Mouse (Mus musculus) embryonic facial prominence, embryonic 11.5 days (tissue): ENCODE measurements around the gene Mog. TPM values are rescaled to one million over a fixed set of nuclear protein-coding genes. Genes with fewer than 3 reads are reported as not detected.

Experiments
- ATAC-seq: fragments of 200-750 bp; cut with Nextera tagmentation; replicated peaks from 2 replicates; pipeline ENCODE4 v1.8.0; 2017; ENCODE audit warnings: low read depth; ENCODE audit not compliant: insufficient number of reproducible peaks, low FRiP score, low TSS enrichment
- DNase-seq: peaks from one replicate; pipeline ENCODE4 v3.0.0-alpha.2; 2015; ENCODE audit warnings: low spot score
- H3K27ac ChIP-seq: fragments of 300-500 bp; sonication (generic); replicated peaks from 2 replicates; pipeline ENCODE4 v1.5.1; 2014; ENCODE audit warnings: mild to moderate bottlenecking, low read depth, low read length, control low read depth
- H3K27me3 ChIP-seq: fragments of 300-500 bp; sonication (generic); 2 replicates; pipeline ENCODE4 v1.6.1; 2014; ENCODE audit warnings: mild to moderate bottlenecking, low read length, moderate library complexity, mixed read lengths; ENCODE audit not compliant: control insufficient read depth, insufficient read depth
- H3K36me3 ChIP-seq: fragments of 300-500 bp; sonication (generic); replicated peaks from 2 replicates; pipeline ENCODE4 v1.6.1; 2014; ENCODE audit warnings: low read depth, mild to moderate bottlenecking, low read length, moderate library complexity, mixed read lengths; ENCODE audit not compliant: control insufficient read depth, insufficient read depth
- H3K4me1 ChIP-seq: fragments of 300-500 bp; sonication (generic); 2 replicates; pipeline ENCODE4 v1.6.1; 2014; ENCODE audit warnings: low read length, mixed read lengths; ENCODE audit not compliant: control insufficient read depth, insufficient read depth
- H3K4me2 ChIP-seq: fragments of 300-500 bp; sonication (generic); 2 replicates; pipeline ENCODE4 v1.6.1; 2014; ENCODE audit warnings: low read depth, mild to moderate bottlenecking, control low read depth, low read length, moderate library complexity
- H3K4me3 ChIP-seq: fragments of 300-500 bp; sonication (generic); 2 replicates; pipeline ENCODE4 v1.5.1; 2014; ENCODE audit warnings: low read depth, low read length, control low read depth
- H3K9ac ChIP-seq: fragments of 300-500 bp; sonication (generic); replicated peaks from 2 replicates; pipeline ENCODE4 v1.6.1; 2014; ENCODE audit warnings: mild to moderate bottlenecking, control low read depth, low read length
- H3K9me3 ChIP-seq: fragments of 300-500 bp; sonication (generic); replicated peaks from 2 replicates; pipeline ENCODE4 v1.6.1; 2016; ENCODE audit warnings: mild to moderate bottlenecking, low read length, inconsistent platforms, mixed read lengths; ENCODE audit not compliant: control insufficient read depth
- WGBS: fragments of 180-500 bp; shearing (Covaris S2); extraction: QIAGEN DNeasy Blood & Tissue Kit; methylation state at CpG from one replicate; pipeline ENCODE4 v1.1.7; 2014; 5-methylcytosine and 5-hydroxymethylcytosine counted together
- polyA plus RNA-seq: library from polyadenylated mRNA; unstranded; fragments of >200 nt; fragmentation: Nextera tagmentation; extraction: Ambion mirVana; gene quantifications from 2 replicates; pipeline ENCODE4 v1.2.1, GENCODE M21; 2014

Mog gene
- 0.20 TPM in 1 of 2 replicates, not detected in the other for polyA plus RNA-seq

- ATAC-seq (no peak), DNase-seq (no peak)
- Histone ChIP-seq H3K4me3 (no peak within 1 kb of the TSS), H3K27ac (no peak within 1 kb of the TSS), H3K4me1 (no peaks in the 10 kb centered on the region), H3K36me3 (no peaks in the 10 kb centered on the region), H3K27me3 (no peaks in the 10 kb centered on the region), H3K9ac (no peak within 1 kb of the TSS), H3K9me3 (no peaks in the 10 kb centered on the region), H3K4me2 (no peak within 1 kb of the TSS)
- WGBS: 72% methylated on average over 9 of the region's 9 CpGs
Measured at GRCm38 (mm10) chr17:37022628-37023576, at the start of gene Mog. Gene Mog (minus strand): TSS chr17:37023398.

- 66% methylated on average over 11 of the region's 11 CpGs for WGBS
- Histone ChIP-seq H3K27ac (no peak overlapping the region), H3K9me3 (no peaks in the 10 kb centered on the region), H3K4me1 (no peaks in the 10 kb centered on the region), H3K4me3 (no peak overlapping the region), H3K36me3 (peaks cover 6% of the 10 kb centered on the region), H3K27me3 (no peaks in the 10 kb centered on the region), H3K9ac (no peak overlapping the region), H3K4me2 (no peak overlapping the region)
- ATAC-seq (no peak), DNase-seq (no peak)
Measured at GRCm38 (mm10) chr17:37072730-37073276, 49.6 kb upstream of the Mog start.

GRCm38 (mm10) chr17:37072080-37072729 is 49.0 kb upstream of the Mog start:
- Histone ChIP-seq H3K4me3 (no peak overlapping the region), H3K4me2 (no peak overlapping the region), H3K4me1 (no peaks in the 10 kb centered on the region), H3K36me3 (peaks cover 6% of the 10 kb centered on the region), H3K9ac (no peak overlapping the region), H3K27ac (no peak overlapping the region), H3K9me3 (no peaks in the 10 kb centered on the region), H3K27me3 (no peaks in the 10 kb centered on the region)
- DNase-seq (no peak), ATAC-seq (no peak)
- WGBS: 78% methylated on average over 12 of the region's 12 CpGs

- no peaks in the 10 kb centered on the region for H3K4me1 ChIP-seq
- H3K4me2 ChIP-seq: no peak overlapping the region
- peaks cover 6% of the 10 kb centered on the region for H3K36me3 ChIP-seq
- H3K9ac ChIP-seq: no peak overlapping the region
- H3K9me3 ChIP-seq: no peaks in the 10 kb centered on the region
- no peak overlapping the region for H3K4me3 ChIP-seq
- DNase-seq: no peak
- no peaks in the 10 kb centered on the region for H3K27me3 ChIP-seq
- no peak overlapping the region for H3K27ac ChIP-seq
- 91% methylated on average over 8 of the region's 8 CpGs for WGBS
- no peak for ATAC-seq
Measured at GRCm38 (mm10) chr17:37070121-37070520, 46.9 kb upstream of the Mog start.

GRCm38 (mm10) chr17:37067861-37068260 is 44.7 kb upstream of the Mog start:
- Histone ChIP-seq H3K9me3 (no peaks in the 10 kb centered on the region), H3K4me1 (no peaks in the 10 kb centered on the region), H3K36me3 (peaks cover 6% of the 10 kb centered on the region), H3K27ac (no peak overlapping the region), H3K4me3 (no peak overlapping the region), H3K27me3 (no peaks in the 10 kb centered on the region), H3K4me2 (no peak overlapping the region), H3K9ac (no peak overlapping the region)
- 87% methylated on average over 1 of the region's 1 CpGs for WGBS
- no peak for DNase-seq
- ATAC-seq: no peak

GRCm38 (mm10) chr17:37065993-37066392 is 42.8 kb upstream of the Mog start:
- no peaks in the 10 kb centered on the region for H3K27me3 ChIP-seq
- H3K27ac ChIP-seq: no peak overlapping the region
- no peak for DNase-seq
- no peaks in the 10 kb centered on the region for H3K4me1 ChIP-seq
- H3K4me2 ChIP-seq: no peak overlapping the region
- H3K4me3 ChIP-seq: no peak overlapping the region
- WGBS: 94% methylated on average over 2 of the region's 2 CpGs
- no peak for ATAC-seq
- H3K9me3 ChIP-seq: no peaks in the 10 kb centered on the region
- H3K36me3 ChIP-seq: peaks cover 3% of the 10 kb centered on the region
- no peak overlapping the region for H3K9ac ChIP-seq

GRCm38 (mm10) chr17:37063686-37064495 is 40.7 kb upstream of the Mog start:
- H3K27ac ChIP-seq: no peak overlapping the region
- H3K4me2 ChIP-seq: no peak overlapping the region
- H3K36me3 ChIP-seq: peaks cover 3% of the 10 kb centered on the region
- no peak overlapping the region for H3K4me3 ChIP-seq
- 75% methylated on average over 11 of the region's 11 CpGs for WGBS
- H3K27me3 ChIP-seq: no peaks in the 10 kb centered on the region
- H3K4me1 ChIP-seq: no peaks in the 10 kb centered on the region
- no peak overlapping the region for H3K9ac ChIP-seq
- no peak for ATAC-seq
- DNase-seq: no peak
- no peaks in the 10 kb centered on the region for H3K9me3 ChIP-seq
